Mouse (Mus musculus): ENCODE data around the gene Mrtfb.
"Not testable (repeated sequence)": the region's sequence is repeated elsewhere in the genome, so short reads cannot be mapped to it uniquely, and the experiment has no call there.

The Mrtfb gene

GRCm38 (mm10) chr16:13276258-13276657 lies 20.0 kb downstream of the Mrtfb start:
- no peak for DNase-seq (ENCODE audit: low read depth, low spot score)

GRCm38 (mm10) chr16:13276709-13277399 lies 20.6 kb downstream of the Mrtfb start:
- DNase-seq (ENCODE audit: low read depth, low spot score): no peak

GRCm38 (mm10) chr16:13286425-13286824 lies 30.1 kb downstream of the Mrtfb start:
- not testable (repeated sequence) for DNase-seq (ENCODE audit: low read depth, low spot score)

- no peak for DNase-seq (ENCODE audit: low read depth, low spot score)
These were observed 41.6 kb downstream of the Mrtfb start for GRCm38 (mm10) chr16:13297860-13298259.

GRCm38 (mm10) chr16:13298991-13299390 lies 42.7 kb downstream of the Mrtfb start:
- no peak for DNase-seq (ENCODE audit: low read depth, low spot score)

GRCm38 (mm10) chr16:13306065-13306695 lies 49.9 kb downstream of the Mrtfb start:
- no peak for DNase-seq (ENCODE audit: low read depth, low spot score)

- no peak for DNase-seq (ENCODE audit: low read depth, low spot score)
These were observed 53.9 kb downstream of the Mrtfb start for GRCm38 (mm10) chr16:13310096-13310683.

- no peak for DNase-seq (ENCODE audit: low read depth, low spot score)
These were observed 55.1 kb downstream of the Mrtfb start for GRCm38 (mm10) chr16:13311374-13311773.

- DNase-seq (ENCODE audit: low read depth, low spot score): no peak
These were observed 56.9 kb downstream of the Mrtfb start for GRCm38 (mm10) chr16:13313096-13313719.

- no peak for DNase-seq (ENCODE audit: low read depth, low spot score)
These were observed 67.5 kb downstream of the Mrtfb start for GRCm38 (mm10) chr16:13323751-13324150.

- DNase-seq (ENCODE audit: low read depth, low spot score): no peak
These were observed 70.3 kb downstream of the Mrtfb start for GRCm38 (mm10) chr16:13326622-13327021.

- no peak for DNase-seq (ENCODE audit: low read depth, low spot score)
These were observed 72.4 kb downstream of the Mrtfb start for GRCm38 (mm10) chr16:13328646-13329045.

GRCm38 (mm10) chr16:13329640-13330039 lies 73.4 kb downstream of the Mrtfb start:
- DNase-seq (ENCODE audit: low read depth, low spot score): no peak

- no peak for DNase-seq (ENCODE audit: low read depth, low spot score)
These were observed 74.0 kb downstream of the Mrtfb start for GRCm38 (mm10) chr16:13330221-13330659.

GRCm38 (mm10) chr16:13331898-13332297 lies 75.6 kb downstream of the Mrtfb start:
- DNase-seq (ENCODE audit: low read depth, low spot score): no peak

- no peak for DNase-seq (ENCODE audit: low read depth, low spot score)
These were observed 76.3 kb downstream of the Mrtfb start for GRCm38 (mm10) chr16:13332536-13332935.

GRCm38 (mm10) chr16:13333781-13334341 lies 77.6 kb downstream of the Mrtfb start:
- no peak for DNase-seq (ENCODE audit: low read depth, low spot score)

- no peak for DNase-seq (ENCODE audit: low read depth, low spot score)
These were observed 80.4 kb downstream of the Mrtfb start for GRCm38 (mm10) chr16:13336503-13337230.

GRCm38 (mm10) chr16:13338094-13338493 lies 81.8 kb downstream of the Mrtfb start:
- no peak for DNase-seq (ENCODE audit: low read depth, low spot score)

- DNase-seq (ENCODE audit: low read depth, low spot score): no peak
These were observed 83.2 kb downstream of the Mrtfb start for GRCm38 (mm10) chr16:13339433-13339832.

- not testable (repeated sequence) for DNase-seq (ENCODE audit: low read depth, low spot score)
These were observed 89.5 kb downstream of the Mrtfb start for GRCm38 (mm10) chr16:13345822-13346221.
